Mouse (Mus musculus) heart, postnatal 0 days (tissue): ENCODE measurements at regions not wholly inside any gene's neighbourhood (a gene's known extent, or its start where the extent isn't known, plus 50 kb on each side); places are given as distances from the start of the nearest gene placed in this dataset.

Source experiments
- ATAC-seq: fragments of 200-750 bp; cut with Nextera tagmentation; 2 replicates; pipeline ENCODE4 v1.8.0; 2017; ENCODE audit warnings: low read depth, moderate number of reproducible peaks, moderate library complexity; ENCODE audit not compliant: insufficient read depth
- DNase-seq: peaks from one replicate; pipeline ENCODE4 v3.0.0-alpha.2; 2016; ENCODE audit warnings: low spot score
- H3K27ac ChIP-seq: fragments of 300-500 bp; sonication (generic); 2 replicates; pipeline ENCODE4 v1.5.1; 2014; ENCODE audit warnings: low read depth, mild to moderate bottlenecking
- H3K27me3 ChIP-seq: fragments of 300-500 bp; sonication (generic); 2 replicates; pipeline ENCODE4 v1.6.1; 2014; ENCODE audit warnings: low read length, mixed read lengths; ENCODE audit not compliant: control insufficient read depth, insufficient read depth
- H3K36me3 ChIP-seq: fragments of 300-500 bp; sonication (generic); replicated peaks from 2 replicates; pipeline ENCODE4 v1.6.1; 2014; ENCODE audit warnings: low read length, mixed read lengths; ENCODE audit not compliant: control insufficient read depth, insufficient read depth
- H3K4me1 ChIP-seq: fragments of 300-500 bp; sonication (generic); 2 replicates; pipeline ENCODE4 v1.6.1; 2014; ENCODE audit warnings: antibody characterized with exemption; ENCODE audit not compliant: control insufficient read depth, insufficient read depth
- H3K4me2 ChIP-seq: fragments of 300-500 bp; sonication (generic); 2 replicates; pipeline ENCODE4 v1.6.1; 2014; ENCODE audit warnings: low read depth, mild to moderate bottlenecking, low read length, moderate library complexity
- H3K4me3 ChIP-seq: fragments of 300-500 bp; sonication (generic); 2 replicates; pipeline ENCODE4 v1.5.1; 2014; ENCODE audit warnings: low read depth, low read length
- H3K9ac ChIP-seq: fragments of 300-500 bp; sonication (generic); replicated peaks from 2 replicates; pipeline ENCODE4 v1.6.1; 2014; ENCODE audit warnings: low read depth, low read length, mixed read lengths
- H3K9me3 ChIP-seq: fragments of 300-500 bp; sonication (generic); replicated peaks from 2 replicates; pipeline ENCODE4 v1.6.1; 2016; ENCODE audit warnings: low read length; ENCODE audit not compliant: control insufficient read depth
- CTCF ChIP-seq: IDR thresholded peaks from 2 replicates; pipeline ENCODE4 v1.5.1; 2016; ENCODE audit warnings: antibody characterized with exemption, control low read depth, low read depth
- EP300 ChIP-seq: IDR thresholded peaks from 2 replicates; pipeline ENCODE4 v1.6.1; 2016; ENCODE audit warnings: antibody characterized with exemption, low read depth
- WGBS: fragments of 180-500 bp; shearing (Covaris S2); extraction: QIAGEN DNeasy Blood & Tissue Kit; methylation state at CpG from one replicate; pipeline ENCODE4 v1.1.7; 2014; 5-methylcytosine and 5-hydroxymethylcytosine counted together

- TF ChIP-seq CTCF (no peak), EP300 (no peak)
- WGBS: 38% methylated on average over 3 of the region's 3 CpGs
- ATAC-seq: no peak
Measured at GRCm38 (mm10) chr15:36666566-36666965, 341.0 kb downstream of the Zfp706 start.

GRCm38 (mm10) chr15:36664391-36664790 is 343.2 kb downstream of the Zfp706 start:
- H3K4me1 ChIP-seq: 0 out of 2 replicates have a peak, but pooled peaks cover 3% of the 10 kb centered on the region
- no peak overlapping the region for H3K9ac ChIP-seq
- H3K27me3 ChIP-seq: no peaks in the 10 kb centered on the region
- H3K27ac ChIP-seq: no peak overlapping the region
- no peaks in the 10 kb centered on the region for H3K9me3 ChIP-seq
- ATAC-seq: no peak
- H3K4me2 ChIP-seq: no peak overlapping the region
- no peak for DNase-seq
- WGBS: 69% methylated on average over 6 of the region's 6 CpGs
- TF ChIP-seq CTCF (no peak), EP300 (no peak)
- H3K36me3 ChIP-seq: no peaks in the 10 kb centered on the region
- H3K4me3 ChIP-seq: no peak overlapping the region

More at GRCm38 (mm10) chr15:36666566-36666965, 341.0 kb downstream of the Zfp706 start:
- H3K4me2 ChIP-seq: no peak overlapping the region
- no peaks in the 10 kb centered on the region for H3K27me3 ChIP-seq
- H3K9me3 ChIP-seq: no peaks in the 10 kb centered on the region
- no peaks in the 10 kb centered on the region for H3K36me3 ChIP-seq
- no peak overlapping the region for H3K4me3 ChIP-seq
- 0 out of 2 replicates have a peak, but pooled peaks cover 3% of the 10 kb centered on the region for H3K4me1 ChIP-seq
- no peak overlapping the region for H3K9ac ChIP-seq
- no peak overlapping the region for H3K27ac ChIP-seq
- no peak for DNase-seq

- Histone ChIP-seq H3K27ac (no peak overlapping the region), H3K36me3 (no peaks in the 10 kb centered on the region), H3K27me3 (no peaks in the 10 kb centered on the region), H3K4me2 (no peak overlapping the region), H3K4me1 (no peaks in the 10 kb centered on the region), H3K4me3 (no peak overlapping the region), H3K9me3 (no peaks in the 10 kb centered on the region), H3K9ac (no peak overlapping the region)
- ATAC-seq: no peak
- 71% methylated on average over 7 of the region's 7 CpGs for WGBS
- TF ChIP-seq EP300 (no peak), CTCF (no peak)
- no peak for DNase-seq
Measured at GRCm38 (mm10) chr15:36660986-36661385, 346.6 kb downstream of the Zfp706 start.
